Mouse (Mus musculus): ENCODE measurements around the gene Gm11733.
"Not testable (repeated sequence)": the region's sequence is repeated elsewhere in the genome, so short reads cannot be mapped to it uniquely, and the experiment has no call there.

The Gm11733 gene

DNA sequence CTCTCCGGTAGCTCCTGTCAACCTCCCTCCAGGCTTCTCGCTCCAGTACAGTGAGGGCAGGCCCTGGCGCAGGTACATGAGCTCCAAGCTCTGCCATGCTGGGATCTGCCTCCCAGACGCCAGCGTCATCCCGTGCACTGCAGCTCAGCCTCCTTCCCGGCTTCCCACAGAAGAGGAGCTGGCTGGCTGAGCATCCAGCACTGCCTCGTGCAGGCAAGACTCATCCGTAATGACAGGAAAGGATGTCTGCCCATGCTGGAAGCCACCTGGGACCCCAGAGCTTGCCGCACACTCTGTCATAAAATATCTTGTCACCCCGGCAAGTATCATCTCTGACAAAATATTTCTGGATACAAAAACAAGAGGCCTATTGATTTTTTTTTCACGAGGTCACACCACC, at the start of gene Gm11733:
TSS of gene Gm11733 (plus strand) at position 171 of the 400 bp plus-strand sequence.
- no peak for DNase-seq (ENCODE audit: low spot score in 2 of 2)

DNA sequence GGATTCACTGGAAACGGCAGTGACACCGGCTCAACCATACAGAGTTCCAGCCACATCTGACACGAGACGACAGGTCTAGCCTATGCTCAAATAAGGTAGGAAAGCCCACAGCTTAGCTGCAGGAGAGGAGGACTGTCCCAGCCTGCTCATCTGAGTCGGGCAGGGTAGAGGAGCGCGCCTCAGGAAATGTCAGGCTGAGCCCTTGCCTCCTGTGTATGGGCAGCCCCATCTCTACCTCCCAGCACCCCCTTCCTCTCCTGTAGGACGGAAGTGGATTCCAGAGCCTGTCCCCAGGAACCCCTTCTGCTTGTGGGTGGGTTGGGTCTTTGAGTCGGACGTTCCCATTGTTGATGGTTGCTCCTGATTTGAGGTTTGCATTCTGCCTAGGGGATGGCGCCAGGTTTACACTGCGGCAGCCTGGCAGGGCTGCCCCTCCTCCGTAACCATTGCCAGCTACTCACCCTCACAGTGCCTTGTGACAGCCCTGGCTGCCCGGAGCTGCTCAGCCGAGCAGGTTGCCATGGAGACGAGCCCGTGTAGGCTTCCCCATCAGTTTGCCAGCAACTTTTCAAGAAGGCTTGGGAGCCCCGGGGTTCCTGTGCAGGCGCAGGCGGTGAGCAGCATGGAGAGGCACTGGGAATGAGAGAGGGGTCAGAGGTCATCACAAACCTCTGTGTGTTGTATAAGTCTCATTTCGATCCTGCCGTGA, 47.6 kb upstream of the Gm11733 start:
- no peak for DNase-seq (ENCODE audit: low spot score in 2 of 2)

DNA sequence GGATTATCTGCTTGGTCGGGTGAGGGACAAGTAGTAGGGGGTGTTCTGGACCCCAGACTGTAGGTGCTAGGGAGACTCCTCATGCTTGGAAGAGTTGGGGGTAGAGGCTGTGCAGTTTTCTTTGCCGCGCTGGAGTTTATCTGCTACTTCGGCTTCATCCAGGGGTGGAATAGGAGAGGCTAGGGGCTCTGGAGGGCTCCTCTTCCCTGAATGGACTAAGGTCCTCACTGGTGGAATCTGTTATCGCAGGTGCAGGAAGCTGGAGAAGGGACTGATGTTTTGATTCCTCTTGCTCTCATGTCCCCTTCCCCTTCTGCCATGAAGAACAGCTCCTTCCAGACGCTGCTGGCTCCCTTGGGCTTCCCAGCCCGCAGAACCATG, 47.1 kb upstream of the Gm11733 start:
- DNase-seq (ENCODE audit: low spot score in 2 of 2) = no peak

DNA sequence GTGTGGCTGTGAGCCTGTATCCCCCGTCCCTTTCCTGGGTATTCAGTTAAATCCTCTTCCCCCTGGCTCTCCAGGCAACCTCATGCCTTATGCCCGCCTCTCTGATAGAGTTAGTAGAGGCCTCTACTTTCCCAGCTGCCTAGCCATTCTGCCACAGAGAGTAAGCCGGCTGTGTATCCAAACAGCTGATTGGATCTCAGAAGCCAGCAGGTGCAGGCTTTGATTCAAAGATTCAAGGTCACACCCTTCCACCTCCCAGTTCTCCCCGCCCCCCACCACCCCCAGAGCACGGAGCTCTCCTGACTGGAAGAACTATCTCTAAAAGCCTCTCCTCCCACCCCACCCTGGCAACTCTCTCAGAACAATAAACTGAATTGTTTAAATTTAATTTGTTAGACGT, 45.8 kb upstream of the Gm11733 start:
- DNase-seq (ENCODE audit: low spot score in 2 of 2) = no peak

DNA sequence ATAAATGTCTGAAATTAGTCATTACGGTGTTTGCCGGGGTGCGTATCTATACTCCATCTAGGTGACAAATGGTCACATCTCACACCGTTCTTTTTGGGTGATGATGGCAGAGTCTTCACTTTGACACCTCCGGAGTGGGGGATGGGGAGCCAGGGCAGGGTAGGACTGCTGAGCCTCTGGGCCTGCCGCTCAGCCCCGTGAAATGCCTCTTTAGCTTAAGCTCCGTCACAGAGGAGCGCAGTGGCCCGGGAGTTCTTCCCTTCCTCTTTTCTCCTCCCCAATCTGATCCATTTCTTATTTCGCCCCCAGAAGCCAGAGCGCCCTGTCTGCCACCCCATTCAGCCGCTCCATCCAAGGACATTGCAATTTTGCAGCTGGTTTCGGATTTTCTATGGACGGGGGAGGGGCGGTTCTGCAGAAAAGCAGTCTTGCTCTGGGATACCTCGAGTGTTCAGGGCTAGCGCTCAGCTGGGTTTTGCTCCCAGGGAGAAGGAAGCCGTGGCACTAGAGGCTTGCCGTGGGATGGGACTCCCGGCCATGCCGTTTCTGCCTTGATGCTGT, 43.2 kb upstream of the Gm11733 start:
- no peak for DNase-seq (ENCODE audit: low spot score in 2 of 2)

DNA sequence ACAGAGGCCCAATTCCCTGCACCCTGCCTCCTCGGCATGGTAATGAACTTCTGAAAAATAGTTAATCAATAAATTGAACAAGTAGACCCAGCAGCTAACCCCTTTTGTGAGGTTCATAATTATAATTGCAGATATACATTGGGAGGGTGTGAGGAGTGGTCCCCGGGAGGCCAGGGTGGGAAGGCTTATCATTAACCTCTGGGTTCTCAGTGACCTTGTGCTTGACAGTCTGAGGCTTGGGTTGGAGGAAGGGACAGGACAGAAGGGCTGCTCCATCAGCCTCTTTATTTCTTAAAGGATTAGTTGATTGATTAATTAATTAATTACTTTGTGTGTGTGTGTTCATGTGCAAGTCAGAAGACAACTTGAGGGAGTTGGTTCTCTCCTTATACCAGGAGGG, 40.1 kb upstream of the Gm11733 start:
- DNase-seq (ENCODE audit: low spot score in 2 of 2) = no peak

DNA sequence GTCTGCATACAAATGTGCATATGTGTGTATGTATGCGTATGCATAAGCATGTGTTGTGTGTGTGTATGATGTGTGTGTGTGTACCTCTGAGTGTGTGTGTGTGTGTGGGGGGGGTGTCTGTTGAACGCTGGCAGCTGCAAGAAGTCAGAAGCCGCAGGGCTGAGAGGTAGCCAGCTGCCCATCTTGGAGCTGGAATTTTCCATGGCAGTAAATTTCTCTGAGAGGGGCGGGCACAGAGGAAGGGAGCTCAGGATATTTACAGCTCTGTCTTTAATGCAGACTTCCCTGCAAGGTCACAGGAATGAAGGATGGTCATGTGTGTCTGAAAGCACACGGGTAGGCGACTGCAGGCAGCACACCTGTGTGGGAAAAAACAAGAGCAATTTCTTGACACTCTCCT, 38.5 kb upstream of the Gm11733 start:
- DNase-seq (ENCODE audit: low spot score in 2 of 2) = no peak

DNA sequence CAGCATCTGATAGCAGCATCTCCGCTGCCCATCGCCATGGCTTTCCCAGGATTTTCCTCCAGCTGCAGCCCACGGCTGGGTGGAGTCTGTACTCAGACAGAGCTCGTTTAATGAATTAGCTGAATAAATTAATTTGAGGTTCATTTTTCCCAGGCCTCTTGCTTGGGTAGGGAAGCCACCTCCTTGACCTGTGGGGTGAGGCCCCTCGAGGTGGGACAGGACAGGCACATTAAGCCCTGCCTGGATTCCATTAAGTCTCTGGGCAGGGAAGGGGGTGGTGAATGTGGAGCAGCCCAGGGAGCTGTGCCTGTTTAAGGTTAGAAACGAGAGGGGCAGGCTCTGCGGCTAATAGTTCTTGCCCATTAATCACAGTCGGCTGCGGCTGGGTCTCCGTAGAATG, 30.1 kb upstream of the Gm11733 start:
- no peak for DNase-seq (ENCODE audit: low spot score in 2 of 2)

DNA sequence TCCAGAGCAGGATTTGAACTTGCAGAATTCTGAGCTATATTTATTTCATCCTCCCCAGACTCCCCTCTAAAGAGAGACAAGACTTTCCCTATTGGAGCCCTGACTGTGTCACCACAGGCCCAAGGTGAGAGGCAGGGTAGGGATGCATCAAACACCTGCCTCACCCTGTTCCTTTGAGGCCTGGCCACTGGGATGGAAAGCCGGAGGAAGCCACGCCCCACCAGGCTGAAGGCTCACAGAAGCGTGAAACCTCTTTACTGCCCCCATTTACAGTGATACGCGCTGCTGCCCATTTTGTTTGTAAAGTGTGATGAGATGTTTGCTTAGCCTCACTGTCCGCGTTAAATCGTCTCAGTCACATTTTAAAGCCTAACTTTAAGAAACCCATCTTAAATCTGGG, 25.0 kb upstream of the Gm11733 start:
- DNase-seq (ENCODE audit: low spot score in 2 of 2) = no peak

DNA sequence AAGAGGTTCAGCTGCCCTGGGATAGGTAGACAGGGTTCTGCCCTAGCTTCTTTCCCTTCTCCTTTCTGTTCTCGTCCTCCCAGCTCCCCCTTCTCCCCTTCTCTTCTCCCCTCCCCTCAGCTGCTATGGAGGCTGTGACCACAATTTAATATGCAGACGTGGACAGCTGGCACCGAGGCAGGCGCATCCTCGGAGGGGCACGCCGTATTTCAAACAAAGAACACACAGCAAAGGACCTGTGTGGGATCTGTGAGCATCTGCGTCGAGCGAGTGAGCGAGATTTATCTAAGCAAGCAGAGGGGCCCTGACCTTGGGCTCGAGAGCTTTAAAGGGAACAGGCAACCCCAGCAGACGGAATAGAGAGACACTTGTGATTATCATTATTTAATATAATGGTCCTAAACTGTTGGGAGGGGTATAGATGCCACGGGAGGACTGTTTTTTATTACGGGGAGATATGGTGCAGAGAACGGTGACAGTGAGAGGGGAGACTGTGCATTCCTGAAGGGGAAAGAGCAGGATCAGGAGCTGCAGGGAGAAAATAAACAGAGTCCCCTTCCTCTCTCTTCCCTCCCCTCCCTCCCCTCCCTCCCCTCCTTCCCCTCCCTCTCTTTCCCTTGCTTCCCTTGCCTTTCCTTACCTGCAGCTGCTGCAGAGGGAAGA, 21.8 kb upstream of the Gm11733 start:
- no peak for DNase-seq (ENCODE audit: low spot score in 2 of 2)

DNA sequence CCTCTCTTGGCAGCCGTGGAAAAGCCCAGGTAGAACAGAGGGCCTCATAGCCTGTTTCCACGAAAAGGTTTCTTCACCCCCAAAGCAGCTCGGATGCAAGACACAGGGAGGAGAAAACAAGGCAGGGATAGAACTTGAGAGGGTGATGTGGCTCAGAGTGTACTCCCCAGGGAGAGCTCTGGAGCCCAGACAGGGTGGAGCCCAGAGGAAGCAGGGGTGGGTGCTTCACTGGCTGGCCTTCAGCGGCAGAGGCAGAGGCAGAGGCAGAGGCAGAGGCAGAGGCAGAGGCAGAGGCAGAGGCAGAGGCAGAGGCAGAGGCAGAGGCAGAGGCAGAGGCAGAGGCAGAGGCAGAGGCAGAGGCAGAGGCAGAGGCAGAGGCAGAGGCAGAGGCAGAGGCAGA, 20.8 kb upstream of the Gm11733 start:
- DNase-seq (ENCODE audit: low spot score in 2 of 2) = not testable (repeated sequence)

DNA sequence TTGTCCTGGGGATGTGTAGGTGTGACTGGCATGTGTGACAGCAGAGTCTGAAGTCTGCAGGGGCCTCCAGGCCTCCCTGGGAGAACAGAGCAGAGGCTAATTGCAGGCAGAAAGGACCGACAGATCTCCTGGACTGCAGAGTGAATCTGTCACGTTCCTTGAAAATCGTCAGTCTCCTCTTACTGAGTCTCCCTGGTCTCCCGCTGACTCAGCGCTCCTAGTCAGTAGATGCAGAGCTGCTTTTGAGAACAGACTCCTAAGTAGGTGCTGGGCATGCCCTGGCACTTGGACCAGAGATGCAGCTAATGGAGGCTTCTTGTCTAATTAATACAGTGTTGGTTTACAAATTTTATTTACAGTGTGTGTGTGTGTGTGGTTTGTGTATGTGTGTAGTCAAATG, 17.9 kb upstream of the Gm11733 start:
- DNase-seq (ENCODE audit: low spot score in 2 of 2) = no peak

DNA sequence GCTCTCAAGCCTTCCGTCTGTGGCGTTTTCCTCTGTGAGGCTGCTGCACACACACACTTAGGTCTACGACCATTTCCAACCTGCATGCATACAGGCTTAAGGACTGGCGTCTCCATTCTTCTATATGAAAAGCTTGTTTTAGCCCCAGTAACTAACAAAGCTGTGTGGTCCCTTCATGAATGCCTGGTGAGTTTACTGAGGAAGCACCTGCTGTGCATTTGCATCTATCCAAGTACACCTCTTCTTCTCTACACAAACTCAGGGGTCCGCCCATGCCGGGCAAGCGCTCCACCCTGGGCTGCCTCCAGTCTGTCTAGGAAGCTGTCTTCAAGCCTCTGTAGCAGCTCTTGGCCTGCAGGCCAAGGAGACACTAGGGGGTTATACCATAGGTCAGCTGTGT, 17.3 kb upstream of the Gm11733 start:
- no peak for DNase-seq (ENCODE audit: low spot score in 2 of 2)

DNA sequence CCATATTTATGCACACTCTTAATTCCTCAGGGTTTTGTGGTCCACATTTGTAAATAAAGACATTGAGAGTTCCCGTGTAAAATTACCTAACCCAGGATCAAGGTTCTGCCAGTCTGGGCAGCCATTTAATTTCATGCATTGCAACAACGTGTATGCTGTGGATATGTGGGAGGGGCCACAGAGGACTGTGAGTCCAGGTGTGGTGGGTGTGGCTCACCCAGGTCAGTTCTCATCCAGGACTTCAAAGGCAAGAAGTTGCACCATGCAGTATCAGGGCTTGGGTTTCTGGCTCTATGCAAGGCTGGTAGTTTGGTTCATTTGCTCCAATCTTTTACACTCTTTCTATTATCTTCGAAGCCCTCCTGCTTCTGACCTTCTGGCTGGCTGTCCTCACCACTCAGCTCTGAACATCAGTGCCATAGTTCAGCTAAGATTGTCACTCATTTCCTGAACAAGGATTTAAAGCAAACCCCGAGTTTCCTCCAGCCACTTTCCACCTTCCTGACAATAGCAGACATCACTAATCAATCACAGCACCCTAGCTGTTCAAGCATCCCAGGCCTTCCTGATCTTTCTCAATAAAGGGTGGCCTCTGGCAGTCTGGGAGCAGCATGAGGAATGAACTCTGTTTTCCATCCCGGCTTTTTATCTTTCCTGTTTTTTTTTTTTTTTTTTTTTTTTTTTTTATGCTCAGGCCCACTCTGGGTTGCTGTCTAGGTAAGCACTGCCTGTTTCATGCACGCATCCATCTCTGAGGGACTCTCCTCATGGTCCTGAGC, 15.4 kb upstream of the Gm11733 start:
- DNase-seq (ENCODE audit: low spot score in 2 of 2) = no peak

DNA sequence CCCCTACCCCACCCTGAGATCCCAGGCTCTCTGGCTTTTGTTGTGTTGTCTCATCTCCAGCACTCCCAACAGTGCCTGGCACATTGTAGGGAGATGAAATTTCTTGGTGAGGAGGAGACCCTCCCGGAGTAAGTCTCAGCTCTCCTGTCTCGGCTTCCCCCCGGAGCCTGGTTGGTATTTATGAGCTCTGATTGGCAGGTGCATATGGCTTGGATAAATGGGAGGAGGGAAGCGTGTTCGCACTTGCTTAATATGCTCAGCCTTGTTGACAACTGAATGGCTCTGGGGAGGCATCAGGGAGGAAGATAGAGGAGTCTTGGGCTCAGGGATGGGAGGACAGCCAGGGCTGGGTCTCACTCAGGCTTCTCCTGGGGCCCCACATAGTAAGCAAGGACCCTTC, 14.4 kb upstream of the Gm11733 start:
- no peak for DNase-seq (ENCODE audit: low spot score in 2 of 2)

DNA sequence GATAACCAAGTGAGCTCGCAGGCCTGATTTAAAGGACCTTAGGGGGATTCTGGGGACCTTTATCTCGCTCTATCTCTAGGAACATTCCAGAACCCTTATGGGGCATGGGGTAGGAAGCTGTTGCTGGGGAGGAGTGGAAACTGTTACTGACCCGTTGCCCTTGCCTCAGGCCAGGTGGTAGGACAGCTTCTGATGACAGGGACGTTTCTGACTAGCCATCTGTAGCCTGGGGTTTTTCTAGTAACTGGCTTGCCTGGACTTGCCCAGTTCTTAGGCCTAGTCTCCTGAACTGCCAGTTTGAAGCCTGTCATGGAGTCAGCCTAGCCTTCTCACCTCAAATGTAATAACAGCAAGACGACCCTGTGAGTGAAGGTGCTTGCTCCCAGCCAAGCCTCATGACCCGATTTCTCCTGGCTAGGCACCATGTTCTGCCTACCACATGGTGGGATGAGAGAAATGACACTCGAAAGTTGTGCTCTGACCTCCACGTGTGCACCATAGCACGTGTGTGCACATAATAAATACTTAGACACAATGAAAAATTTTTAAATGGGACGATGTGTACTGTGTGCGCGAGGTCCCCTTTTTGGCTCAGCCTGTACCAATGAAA, 13.5 kb upstream of the Gm11733 start:
- DNase-seq (ENCODE audit: low spot score in 2 of 2) = no peak

DNA sequence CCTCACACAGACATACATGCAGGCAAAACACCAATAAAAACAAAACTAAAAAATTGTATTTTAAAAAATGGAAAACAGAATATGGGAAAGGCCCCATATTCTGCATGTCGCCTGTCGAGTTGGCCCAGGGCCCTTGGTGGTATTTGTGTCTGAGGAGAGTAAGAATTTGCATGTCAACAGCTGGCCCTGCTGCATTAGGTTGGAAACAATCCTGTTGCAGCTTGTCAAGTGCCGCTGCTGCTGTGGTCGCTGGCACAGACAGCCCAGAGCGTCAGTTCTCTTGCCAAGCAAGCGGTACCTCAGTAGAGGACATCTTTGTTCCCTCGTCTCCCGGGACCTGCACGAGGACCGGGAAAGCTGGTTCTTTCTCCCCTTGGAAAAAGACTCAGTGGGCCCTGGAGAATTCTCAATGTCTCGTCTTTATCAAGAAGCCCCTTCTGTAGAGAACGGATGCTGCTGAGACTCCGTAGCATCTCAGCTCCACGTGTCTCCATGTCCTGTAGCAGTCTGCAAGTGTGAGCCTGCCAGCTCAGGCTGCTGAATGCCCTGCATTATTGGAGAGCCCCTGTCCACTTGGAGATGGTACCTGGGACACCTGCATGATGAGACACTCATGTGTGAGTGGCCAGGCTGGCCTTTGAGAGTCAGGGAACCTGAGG, 12.4 kb upstream of the Gm11733 start:
- DNase-seq (ENCODE audit: low spot score in 2 of 2) = no peak

DNA sequence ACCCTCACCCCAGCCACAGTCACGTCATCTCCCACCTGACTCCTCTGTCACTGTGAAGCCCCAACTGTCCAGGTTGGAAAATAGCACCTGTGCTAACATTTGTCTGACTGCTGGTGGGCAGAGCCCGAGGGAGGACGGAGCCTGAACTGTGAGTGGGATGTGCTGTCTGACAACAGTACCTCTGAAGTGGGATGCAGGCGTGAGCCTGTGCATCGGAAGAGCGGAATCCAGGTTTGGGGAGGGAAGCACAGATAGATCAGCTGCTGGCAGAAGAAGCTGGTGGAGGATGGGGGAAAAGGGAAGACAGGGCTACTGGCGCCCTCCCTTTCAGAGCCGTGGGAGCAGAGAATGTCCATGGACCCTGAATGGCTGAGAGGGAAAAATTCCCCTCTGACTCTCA, 11.3 kb upstream of the Gm11733 start:
- no peak for DNase-seq (ENCODE audit: low spot score in 2 of 2)

DNA sequence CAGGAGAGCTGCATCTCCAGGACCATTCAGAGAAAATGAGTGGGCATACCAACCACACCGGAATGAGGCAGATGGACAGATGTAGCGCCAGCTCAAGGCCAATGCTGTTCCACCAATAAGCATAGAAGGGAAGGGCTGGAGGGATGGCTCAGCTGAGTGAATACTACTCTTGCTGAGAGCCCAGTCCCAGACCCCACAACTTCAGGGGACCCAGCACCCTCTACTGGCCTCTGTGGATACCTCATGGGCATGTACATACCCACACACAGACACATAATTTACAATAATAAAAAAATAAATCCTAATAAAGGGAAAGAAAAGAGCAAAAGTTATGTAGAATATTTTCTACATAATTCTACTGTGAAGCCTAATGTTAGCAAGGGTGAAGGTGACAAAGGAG, 9.0 kb upstream of the Gm11733 start:
- no peak for DNase-seq (ENCODE audit: low spot score in 2 of 2)

DNA sequence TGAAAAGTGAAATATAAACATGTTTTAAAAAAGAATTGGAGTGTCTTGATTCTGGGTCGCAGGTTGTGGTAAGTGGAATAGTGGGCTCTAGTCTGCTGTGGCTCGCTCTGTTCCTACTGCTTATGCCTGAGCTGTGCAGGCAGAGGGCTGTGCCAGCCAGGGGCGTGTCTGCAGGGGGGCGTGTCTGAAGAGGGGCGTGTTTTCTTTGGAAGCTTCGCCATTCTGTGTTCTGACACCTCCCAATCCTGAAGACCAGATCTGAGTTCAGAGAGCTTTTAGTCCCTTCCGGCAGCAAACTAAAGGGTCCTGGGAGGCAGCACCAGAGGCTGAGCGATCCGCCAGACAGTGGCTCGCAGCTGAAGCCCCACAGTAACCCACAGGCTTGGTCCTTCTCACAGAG, 8.5 kb upstream of the Gm11733 start:
- DNase-seq (ENCODE audit: low spot score in 2 of 2) = no peak

DNA sequence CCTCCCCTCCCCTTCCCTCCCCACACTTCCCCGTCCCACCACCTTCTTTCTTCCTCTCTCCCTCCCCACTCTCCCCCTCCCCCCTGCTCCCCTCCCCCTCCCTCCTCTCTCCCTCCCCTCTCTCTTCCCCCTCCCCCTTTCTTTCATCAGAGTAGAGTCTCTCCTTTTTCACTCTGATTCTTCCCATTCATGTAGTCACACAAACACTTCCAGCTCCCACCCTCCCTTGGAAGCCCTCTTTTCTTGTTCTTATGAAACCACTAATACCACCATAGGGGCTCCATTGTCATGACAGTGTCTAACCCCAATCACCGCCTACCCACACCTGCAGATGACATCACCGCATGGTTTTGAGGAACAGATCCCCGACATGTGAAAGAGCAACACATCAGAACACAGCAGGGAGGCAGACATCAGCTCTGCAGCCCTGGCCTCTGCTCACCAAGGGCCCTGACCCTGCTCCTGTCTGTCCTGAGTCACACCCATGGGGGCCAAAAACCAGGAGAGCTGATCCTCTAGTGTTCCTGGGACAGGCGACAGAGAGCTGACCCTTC, 7.5 kb upstream of the Gm11733 start:
- DNase-seq (ENCODE audit: low spot score in 2 of 2) = no peak

Measured in thymus, postnatal 10 days (tissue).